Mouse (Mus musculus): ENCODE results near the gene Ankrd9.
A peak's percentile ranks its signal among the peaks of the same experiment; 100 is the strongest.

The Ankrd9 gene

GRCm38 (mm10) chr12:110990500-110990899 lies 11.7 kb upstream of the Ankrd9 start:
- no peak for DNase-seq (ENCODE audit: low spot score)

- DNase-seq (ENCODE audit: low spot score), result no peak
These were observed 10.6 kb upstream of the Ankrd9 start for GRCm38 (mm10) chr12:110989409-110989808.

GRCm38 (mm10) chr12:110986536-110987425 lies 7.9 kb upstream of the Ankrd9 start:
- DNase-seq (ENCODE audit: low spot score), result no peak

GRCm38 (mm10) chr12:110985141-110985540 lies 6.3 kb upstream of the Ankrd9 start:
- no peak for DNase-seq (ENCODE audit: low spot score)

GRCm38 (mm10) chr12:110984598-110984997 lies 5.8 kb upstream of the Ankrd9 start:
- DNase-seq (ENCODE audit: low spot score), result no peak

- no peak for DNase-seq (ENCODE audit: low spot score)
These were observed 4.9 kb upstream of the Ankrd9 start for GRCm38 (mm10) chr12:110983714-110984113.

- peak; percentile 54 for DNase-seq (ENCODE audit: low spot score)
These were observed 4.2 kb upstream of the Ankrd9 start for GRCm38 (mm10) chr12:110983083-110983482.

GRCm38 (mm10) chr12:110981736-110982135 lies 2.9 kb upstream of the Ankrd9 start:
- DNase-seq (ENCODE audit: low spot score), result peak; percentile 33

- no peak for DNase-seq (ENCODE audit: low spot score)
These were observed 968 bp upstream of the Ankrd9 start for GRCm38 (mm10) chr12:110979808-110980207.

- no peak for DNase-seq (ENCODE audit: low spot score)
These were observed 789 bp downstream of the Ankrd9 start for GRCm38 (mm10) chr12:110977896-110978606.

GRCm38 (mm10) chr12:110977345-110977733 lies 1.5 kb downstream of the Ankrd9 start:
- no peak for DNase-seq (ENCODE audit: low spot score)

- DNase-seq (ENCODE audit: low spot score), result no peak
These were observed 2.1 kb downstream of the Ankrd9 start for GRCm38 (mm10) chr12:110976589-110977344.

- DNase-seq (ENCODE audit: low spot score), result no peak
These were observed 2.9 kb downstream of the Ankrd9 start for GRCm38 (mm10) chr12:110975838-110976468.

- no peak for DNase-seq (ENCODE audit: low spot score)
These were observed 3.5 kb downstream of the Ankrd9 start for GRCm38 (mm10) chr12:110975385-110975784.

- no peak for DNase-seq (ENCODE audit: low spot score)
These were observed 4.1 kb downstream of the Ankrd9 start for GRCm38 (mm10) chr12:110974726-110975125.

GRCm38 (mm10) chr12:110974295-110974694 lies 4.5 kb downstream of the Ankrd9 start:
- DNase-seq (ENCODE audit: low spot score), result peak; percentile 39

- no peak for DNase-seq (ENCODE audit: low spot score)
These were observed 5.0 kb downstream of the Ankrd9 start for GRCm38 (mm10) chr12:110973829-110974228.

- DNase-seq (ENCODE audit: low spot score), result no peak
These were observed 6.9 kb downstream of the Ankrd9 start for GRCm38 (mm10) chr12:110971972-110972371.

- DNase-seq (ENCODE audit: low spot score), result no peak
These were observed 8.4 kb downstream of the Ankrd9 start for GRCm38 (mm10) chr12:110970408-110970807.

- DNase-seq (ENCODE audit: low spot score), result peak; percentile 40
These were observed 11.7 kb downstream of the Ankrd9 start for GRCm38 (mm10) chr12:110967146-110967545.

GRCm38 (mm10) chr12:110966079-110966478 lies 12.8 kb downstream of the Ankrd9 start:
- DNase-seq (ENCODE audit: low spot score), result no peak

GRCm38 (mm10) chr12:110965500-110965899 lies 13.3 kb downstream of the Ankrd9 start:
- no peak for DNase-seq (ENCODE audit: low spot score)
